Mouse (Mus musculus): ENCODE data around the gene Nop58.

DNA sequence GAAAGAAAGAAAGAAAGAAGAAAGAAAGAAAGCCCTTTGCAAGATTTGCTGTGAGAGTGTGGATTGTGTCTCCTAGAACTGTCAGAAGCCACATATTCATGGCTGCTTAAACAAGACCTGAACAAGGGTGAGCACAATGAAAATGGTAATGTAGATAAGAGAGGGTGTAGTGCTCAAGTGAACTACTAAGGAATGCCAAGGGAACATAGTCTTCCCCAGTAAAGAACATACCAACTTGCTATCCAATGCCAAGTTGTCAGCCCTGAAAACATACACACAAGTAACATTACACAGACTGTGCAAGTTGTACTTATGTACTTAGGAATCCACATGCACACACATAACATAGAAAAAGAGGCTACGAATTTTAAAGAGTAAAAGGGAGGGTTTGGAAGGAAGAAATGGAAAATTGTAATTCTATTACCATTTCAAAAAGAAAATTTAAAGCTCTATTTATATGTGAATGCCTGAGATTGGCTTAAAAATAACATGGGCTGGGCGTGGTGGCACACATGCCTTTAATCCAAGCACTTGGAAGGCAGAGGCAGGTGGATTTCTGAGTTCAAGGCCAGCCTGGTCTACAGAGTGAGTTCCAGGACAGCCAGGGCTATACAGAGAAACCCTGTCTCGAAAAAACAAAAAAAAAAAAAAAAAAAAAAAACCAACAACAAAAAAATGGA is 21.2 kb upstream of the Nop58 start:
- TF ChIP-seq CTCF (IDR thresholded peaks at IDR 0.05; ENCODE audit: low read depth, low read length), result no peak
- TF ChIP-seq POLR2A (IDR thresholded peaks at IDR 0.05; ENCODE audit: extremely low read depth, insufficient read depth, low read length), result no peak

Measured in liver, adult 2 months (tissue).